Mouse (Mus musculus): Measurements from ENCODE around the gene Psrc1.

GRCm38 (mm10) chr3:108341040-108341439 is 42.6 kb upstream of the Psrc1 start:
- TF ChIP-seq CTCF (IDR thresholded peaks at IDR 0.05; ENCODE audit: low read depth, low read length): no peak
- no peak for TF ChIP-seq TAL1 (conservative IDR thresholded peaks at IDR 0.05; ENCODE audit: low read depth, low read length)
- TF ChIP-seq GATA1 (IDR thresholded peaks at IDR 0.05; ENCODE audit: borderline replicate concordance, low read length): no peak
- TF ChIP-seq POLR2AphosphoS5 (IDR thresholded peaks at IDR 0.05; ENCODE audit: insufficient replicate concordance, low read depth, low read length): no peak

Measured in G1E (cell line).